Mouse (Mus musculus) liver, postnatal 0 days (tissue): ENCODE data around the gene Rpgrip1l.

ENCODE experiments used
- CTCF ChIP-seq: sonication (generic); IDR thresholded peaks from 2 replicates; pipeline ENCODE4 v1.5.1; 2016; ENCODE audit warnings: antibody characterized with exemption, low read depth
- EP300 ChIP-seq: IDR thresholded peaks from 2 replicates; pipeline ENCODE4 v1.6.1; 2016; ENCODE audit warnings: antibody characterized with exemption, low read depth, mild to moderate bottlenecking

DNA sequence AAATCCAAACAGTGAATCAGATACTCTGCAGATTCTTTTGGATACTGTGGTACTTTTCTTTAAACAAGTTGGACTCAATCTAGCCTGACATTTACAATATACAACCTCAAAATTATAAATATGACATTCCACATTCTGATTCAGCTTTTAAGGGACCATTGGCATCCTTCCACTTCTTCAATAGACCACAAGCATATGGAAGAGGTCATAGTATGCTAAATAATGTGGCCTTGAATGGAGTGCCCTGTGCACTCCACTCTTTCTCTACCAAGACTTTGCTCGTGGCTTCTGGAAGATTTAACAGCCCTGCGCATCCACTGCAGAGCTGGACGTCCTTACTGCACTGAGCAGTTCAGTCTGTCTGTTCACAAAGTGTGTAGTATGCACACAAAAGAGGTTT is 49.1 kb downstream of the Rpgrip1l start:
- TF ChIP-seq CTCF (no peak), EP300 (no peak)
